Mouse (Mus musculus) E14TG2a.4 (cell line): ENCODE results near the gene Sst.

Source experiments
- CTCF ChIP-seq: conservative IDR thresholded peaks from 2 replicates; pipeline ENCODE4 v1.5.1; 2014; ENCODE audit warnings: low read length
- NANOG ChIP-seq: IDR thresholded peaks from 2 replicates; pipeline ENCODE4 v1.6.1; 2014; ENCODE audit warnings: borderline replicate concordance, low read length, mixed read lengths
- POU5F1 ChIP-seq: IDR thresholded peaks from 2 replicates; pipeline ENCODE4 v1.6.1; 2014; ENCODE audit warnings: low read length, borderline replicate concordance

DNA sequence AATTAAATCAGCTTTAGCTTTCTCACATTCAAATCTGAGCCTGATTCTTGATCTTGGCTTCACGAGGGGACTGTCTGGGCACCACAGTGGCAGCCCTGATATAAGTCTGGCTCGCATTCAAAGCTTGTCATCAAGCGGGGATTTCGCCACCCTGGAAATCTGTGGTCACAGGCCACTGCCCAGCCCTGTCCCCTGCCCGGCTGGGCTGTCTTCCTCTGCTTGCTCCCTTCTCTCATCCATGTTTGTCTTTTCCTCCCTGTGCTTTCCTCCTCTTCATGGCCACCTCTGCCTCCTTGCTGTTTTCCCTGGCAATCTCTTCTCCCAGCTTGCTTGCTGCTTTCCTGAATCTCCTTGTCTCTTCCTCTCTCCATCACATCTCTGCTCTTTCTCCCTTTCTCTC, 6.7 kb upstream of the Sst start:
- TF ChIP-seq CTCF (no peak), POU5F1 (no peak), NANOG (no peak)
